Mouse (Mus musculus) ES-Bruce4 (cell line): ENCODE data around the gene Gm21972.

Experiments used
- CTCF ChIP-seq: IDR thresholded peaks from one replicate; pipeline ENCODE4 v1.8.1; 2011; ENCODE audit warnings: low read depth, low read length
- EP300 ChIP-seq: IDR thresholded peaks from 2 replicates; pipeline ENCODE4 v1.6.1; 2011; ENCODE audit warnings: low read depth, low read length; ENCODE audit not compliant: insufficient read depth
- POLR2A ChIP-seq: IDR thresholded peaks from one replicate; pipeline ENCODE4 v1.8.1; 2011; ENCODE audit warnings: low read length; ENCODE audit not compliant: insufficient read depth

GRCm38 (mm10) chr1:86126036-86126435, 7.4 kb upstream of the Gm21972 start:
- TF ChIP-seq POLR2A (no peak), CTCF (no peak), EP300 (no peak)
